Mouse (Mus musculus): ENCODE measurements around the gene Cers3.

DNA sequence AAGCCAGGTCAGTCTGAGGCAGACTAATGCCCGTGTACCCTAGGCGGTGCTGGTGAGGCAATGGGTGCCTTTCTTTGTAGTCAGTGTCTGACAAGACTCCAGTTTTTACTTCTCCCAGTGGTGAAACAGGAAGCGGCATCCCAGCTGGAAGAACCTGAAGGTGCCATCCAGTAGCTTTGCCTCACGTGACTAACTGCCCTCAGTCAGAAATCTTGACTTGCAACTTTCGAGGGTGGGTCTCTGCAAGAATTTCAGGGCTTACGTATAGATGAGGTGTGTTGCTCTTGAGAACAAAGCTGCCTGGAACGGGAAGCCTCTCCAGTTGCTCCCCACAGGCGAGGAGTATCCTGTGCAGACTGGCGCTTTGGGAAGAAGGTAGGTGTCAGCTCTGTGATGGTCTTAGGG lies at the start of gene Cers3:
- TF ChIP-seq HCFC1 (IDR thresholded peaks at IDR 0.05; ENCODE audit: borderline replicate concordance, insufficient read depth, low read length) = no peak
- no peak for TF ChIP-seq ZC3H11A (IDR thresholded peaks at IDR 0.05; ENCODE audit: borderline replicate concordance, low read depth, low read length)
- TF ChIP-seq CHD2 (IDR thresholded peaks at IDR 0.05; ENCODE audit: low read depth, low read length) = no peak
- no peak for TF ChIP-seq MAFK (IDR thresholded peaks at IDR 0.05; ENCODE audit: insufficient read depth, low read depth, low read length)
- no peak for TF ChIP-seq ZNF384 (IDR thresholded peaks at IDR 0.05; ENCODE audit: low read depth, low read length)
